Mouse (Mus musculus) CD4-positive, CD25-positive, alpha-beta regulatory T cell, adult 9 weeks (primary cell): ENCODE measurements around the gene Vezt. TPM values are rescaled to one million over a fixed set of nuclear protein-coding genes. Genes with fewer than 3 reads are reported as not detected.

Experiments
- polyA plus RNA-seq: library from polyadenylated mRNA; unstranded; fragments of 100-300 nt; shearing (Covaris generic); gene quantifications from one replicate; pipeline ENCODE4 v1.2.1, GENCODE M21; 2017

The Vezt gene
- polyA plus RNA-seq, result 20.4 TPM

GRCm38 (mm10) chr10:94035658-94036374 lies at the start of gene Vezt, which contains the start of gene Fgd6:
Vezt (minus strand) TSS chr10:94035817.
Fgd6 (plus strand) TSS chr10:94036001.

GRCm38 (mm10) chr10:93897043-93897646 lies 138.5 kb downstream of the Vezt start, which contains the start of gene Metap2:
Metap2 (minus strand) TSS chr10:93897093.

Other genes starting within 250 kb of the Vezt start
- not detected for gene Usp44, start 204.3 kb downstream of the Vezt start, polyA plus RNA-seq
- gene Metap2, start 138.7 kb downstream of the Vezt start, polyA plus RNA-seq, result 187 TPM
- gene Fgd6, start 184 bp upstream of the Vezt start, polyA plus RNA-seq, result 3.5 TPM
- 10.6 TPM for gene Nr2c1, start 112.2 kb upstream of the Vezt start, polyA plus RNA-seq
- gene Ndufa12, start 162.9 kb upstream of the Vezt start, polyA plus RNA-seq, result 134 TPM